Mouse (Mus musculus) forebrain, embryonic 12.5 days (tissue): ENCODE data around the gene Kansl3. TPM values are rescaled to one million over a fixed set of nuclear protein-coding genes. Genes with fewer than 3 reads are reported as not detected.
A peak's percentile ranks its signal among the peaks of the same experiment; 100 is the strongest.

Source experiments
- ATAC-seq: fragments of 200-750 bp; cut with Nextera tagmentation; 2 replicates; pipeline ENCODE4 v1.8.0; 2017; ENCODE audit warnings: moderate TSS enrichment; ENCODE audit not compliant: low FRiP score
- H3K27ac ChIP-seq: fragments of 300-500 bp; sonication (generic); 2 replicates; pipeline ENCODE4 v1.5.1; 2016; ENCODE audit warnings: mild to moderate bottlenecking
- H3K27me3 ChIP-seq: fragments of 300-500 bp; sonication (generic); 2 replicates; pipeline ENCODE4 v1.6.1; 2016; ENCODE audit warnings: mild to moderate bottlenecking
- H3K36me3 ChIP-seq: fragments of 300-500 bp; sonication (generic); replicated peaks from 2 replicates; pipeline ENCODE4 v1.6.1; 2016; ENCODE audit warnings: mild to moderate bottlenecking
- H3K4me1 ChIP-seq: fragments of 300-500 bp; sonication (generic); 2 replicates; pipeline ENCODE4 v1.6.1; 2016
- H3K4me2 ChIP-seq: fragments of 300-500 bp; sonication (generic); 2 replicates; pipeline ENCODE4 v1.6.1; 2016; ENCODE audit warnings: mild to moderate bottlenecking, moderate library complexity
- H3K4me3 ChIP-seq: fragments of 300-500 bp; sonication (generic); replicated peaks from 2 replicates; pipeline ENCODE4 v1.5.1; 2016; ENCODE audit warnings: mild to moderate bottlenecking
- H3K9ac ChIP-seq: fragments of 300-500 bp; sonication (generic); 2 replicates; pipeline ENCODE4 v1.6.1; 2016; ENCODE audit warnings: mild to moderate bottlenecking
- H3K9me3 ChIP-seq: fragments of 300-500 bp; sonication (generic); 2 replicates; pipeline ENCODE4 v1.6.1; 2016
- WGBS: fragments of 180-500 bp; shearing (Covaris S2); methylation state at CpG from one replicate; pipeline ENCODE4 v1.1.7; 2016; 5-methylcytosine and 5-hydroxymethylcytosine counted together
- polyA plus RNA-seq: library from polyadenylated mRNA; unstranded; fragments of >200 nt; fragmentation: Nextera tagmentation; extraction: Ambion mirVana; gene quantifications from 2 replicates; pipeline ENCODE4 v1.2.1, GENCODE M21; 2016

Kansl3 gene
- polyA plus RNA-seq, 1 experiment from 2014 or later: 47.2 TPM

DNA sequence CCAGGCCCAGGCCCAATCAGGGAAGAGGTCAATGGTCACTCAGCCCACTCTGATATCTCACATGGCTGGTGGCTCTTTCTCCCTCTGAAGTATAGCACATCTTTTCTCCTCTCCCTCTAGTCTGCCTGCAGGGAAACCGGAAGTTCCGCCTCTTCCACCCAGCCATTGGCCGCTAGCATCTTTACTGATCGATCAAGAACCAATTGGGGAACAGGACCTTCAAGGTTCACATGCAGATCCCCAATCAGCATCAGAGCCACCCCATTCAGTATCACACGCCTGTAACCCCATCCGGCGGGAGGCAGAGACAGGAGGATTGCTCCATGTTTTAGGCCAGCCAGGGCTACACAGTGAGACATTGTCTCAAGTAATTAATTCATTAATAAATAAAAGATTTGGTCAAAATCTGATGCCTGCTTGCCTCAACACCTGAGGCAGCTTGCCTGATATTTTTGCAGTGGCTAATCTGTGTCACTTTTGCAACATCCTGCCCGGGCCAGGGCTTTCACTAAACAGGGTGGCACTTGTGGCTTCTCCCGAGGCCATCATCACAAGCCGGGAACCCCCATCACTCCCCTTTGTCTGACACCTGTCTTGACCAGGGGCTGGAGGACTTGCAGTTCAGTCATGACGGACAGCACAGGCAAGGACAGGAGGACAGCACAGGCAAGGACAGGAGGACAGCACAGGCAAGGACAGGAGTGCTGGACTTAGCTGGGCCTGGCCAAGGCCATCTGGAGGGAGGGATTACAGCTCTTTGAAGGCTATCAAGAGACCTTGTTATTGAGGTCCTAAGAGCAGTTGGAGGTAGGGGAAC lies 53.8 kb downstream of the Kansl3 start:
- Histone ChIP-seq H3K27me3 (peaks cover 9% of the 10 kb centered on the region; the same call in 1 of the 2 replicates), H3K4me3 (no peak overlapping the region), H3K4me1 (no peaks in the 10 kb centered on the region), H3K9ac (no peak overlapping the region), H3K27ac (no peak overlapping the region), H3K4me2 (no peak overlapping the region), H3K36me3 (peaks cover under 1% of the 10 kb centered on the region; the same call in 1 of the 2 replicates), H3K9me3 (no peaks in the 10 kb centered on the region)
- ATAC-seq: peak; percentile 39; the same call in 1 of the 2 replicates
- WGBS: 89% methylated on average over 11 of the region's 11 CpGs

DNA sequence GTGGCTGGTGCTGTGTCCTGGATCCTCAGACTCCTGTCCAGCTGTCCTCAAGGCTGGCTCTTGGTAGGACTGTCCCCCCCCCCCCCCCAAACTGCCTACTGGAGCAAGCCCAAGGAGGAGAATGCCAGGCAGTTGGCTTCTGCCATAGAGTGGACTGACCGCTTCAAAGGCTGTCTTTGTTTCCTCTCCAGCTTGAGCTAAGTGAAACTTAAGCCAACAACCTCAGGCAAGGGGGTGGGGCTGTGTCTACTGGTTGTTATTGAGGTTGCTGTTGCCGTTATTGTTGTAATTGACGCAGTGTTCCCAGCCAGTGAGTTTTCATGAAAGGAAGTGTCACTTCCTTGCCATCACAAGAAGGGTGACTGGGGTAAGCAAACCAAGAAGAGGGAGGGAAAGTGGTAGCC lies 59.5 kb downstream of the Kansl3 start:
- no peak for ATAC-seq
- H3K9ac ChIP-seq: no peak overlapping the region
- no peak overlapping the region for H3K27ac ChIP-seq
- H3K36me3 ChIP-seq: no peaks in the 10 kb centered on the region
- WGBS: 10% methylated on average over 3 of the region's 3 CpGs
- H3K4me3 ChIP-seq: no peak overlapping the region
- peaks cover 18% of the 10 kb centered on the region for H3K4me1 ChIP-seq
- no peaks in the 10 kb centered on the region for H3K9me3 ChIP-seq
- peaks cover 30% of the 10 kb centered on the region for H3K27me3 ChIP-seq
- no peak overlapping the region for H3K4me2 ChIP-seq

DNA sequence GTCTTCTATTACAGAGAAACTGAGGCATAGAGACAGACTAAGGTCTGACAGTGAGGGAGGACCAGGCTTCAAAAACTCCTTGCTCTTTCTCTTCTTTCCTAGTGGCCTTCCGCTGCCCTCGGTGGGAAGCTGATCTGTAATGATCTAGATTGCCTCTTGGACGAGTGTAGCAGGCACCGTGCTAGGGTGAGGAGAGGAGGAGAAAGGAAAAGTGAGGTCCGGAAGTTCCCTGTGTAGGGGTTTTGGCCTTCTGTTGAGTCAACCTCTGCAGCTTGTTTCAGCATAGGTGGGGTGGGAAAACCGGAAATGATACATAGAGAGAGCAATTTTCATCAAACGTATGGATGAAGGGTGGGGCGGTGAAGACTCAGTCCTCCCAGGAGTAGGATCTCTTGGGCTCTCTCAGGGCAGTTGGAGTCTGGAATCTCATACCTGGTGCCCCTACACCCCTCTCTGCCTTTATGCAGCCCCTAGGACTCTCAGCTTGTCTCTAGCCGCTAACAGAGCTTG lies 60.0 kb downstream of the Kansl3 start:
- Histone ChIP-seq H3K9ac (no peak overlapping the region), H3K4me1 (peaks cover 18% of the 10 kb centered on the region), H3K36me3 (no peaks in the 10 kb centered on the region), H3K4me2 (no peak overlapping the region), H3K27ac (no peak overlapping the region), H3K9me3 (no peaks in the 10 kb centered on the region), H3K27me3 (peaks cover 35% of the 10 kb centered on the region), H3K4me3 (no peak overlapping the region)
- WGBS: 55% methylated on average over 9 of the region's 9 CpGs
- ATAC-seq: no peak

- Histone ChIP-seq H3K9me3 (no peaks in the 10 kb centered on the region), H3K4me2 (peak overlapping the region; percentile 80), H3K27me3 (peaks cover 39% of the 10 kb centered on the region), H3K27ac (no peak overlapping the region), H3K4me3 (peak overlapping the region; percentile 53), H3K4me1 (peaks cover 18% of the 10 kb centered on the region), H3K36me3 (no peaks in the 10 kb centered on the region), H3K9ac (peak overlapping the region; percentile 44)
- 5% methylated on average over 12 of the region's 12 CpGs for WGBS
- ATAC-seq: no peak
Observed at GRCm38 (mm10) chr1:36308451-36308901, 60.5 kb downstream of the Kansl3 start.

GRCm38 (mm10) chr1:36307495-36308280 lies 61.3 kb downstream of the Kansl3 start, which contains the start of gene Arid5a:
Arid5a (plus strand) TSS chr1:36307733.
- Histone ChIP-seq H3K9ac (peak within 1 kb of the TSS; percentile 44), H3K4me3 (peak within 1 kb of the TSS; percentile 53), H3K4me2 (peak within 1 kb of the TSS; percentile 80), H3K27ac (no peak within 1 kb of the TSS), H3K27me3 (peaks cover 43% of the 10 kb centered on the region), H3K36me3 (no peaks in the 10 kb centered on the region), H3K4me1 (peaks cover 24% of the 10 kb centered on the region), H3K9me3 (no peaks in the 10 kb centered on the region)
- peak; percentile 94 for ATAC-seq
- WGBS: under 1% methylated on average over 62 of the region's 65 CpGs

- Histone ChIP-seq H3K27me3 (peaks cover 46% of the 10 kb centered on the region), H3K4me3 (no peak overlapping the region), H3K4me1 (peaks cover 24% of the 10 kb centered on the region), H3K27ac (no peak overlapping the region), H3K36me3 (no peaks in the 10 kb centered on the region), H3K9me3 (no peaks in the 10 kb centered on the region), H3K9ac (no peak overlapping the region), H3K4me2 (no peak overlapping the region)
- peak; percentile 24 for ATAC-seq
- WGBS: 69% methylated on average over 7 of the region's 7 CpGs
Observed at GRCm38 (mm10) chr1:36307121-36307494, 61.9 kb downstream of the Kansl3 start.

- no peaks in the 10 kb centered on the region for H3K9me3 ChIP-seq
- H3K4me1 ChIP-seq: peaks cover 24% of the 10 kb centered on the region
- ATAC-seq: no peak
- H3K4me2 ChIP-seq: no peak overlapping the region
- no peak overlapping the region for H3K4me3 ChIP-seq
- H3K27ac ChIP-seq: no peak overlapping the region
- H3K9ac ChIP-seq: no peak overlapping the region
- WGBS: 77% methylated on average over 6 of the region's 6 CpGs
- peaks cover 56% of the 10 kb centered on the region for H3K27me3 ChIP-seq
- no peaks in the 10 kb centered on the region for H3K36me3 ChIP-seq
Observed at GRCm38 (mm10) chr1:36306120-36306519, 62.9 kb downstream of the Kansl3 start.

GRCm38 (mm10) chr1:36304764-36305163 lies 64.2 kb downstream of the Kansl3 start:
- Histone ChIP-seq H3K36me3 (no peaks in the 10 kb centered on the region), H3K4me1 (peaks cover 22% of the 10 kb centered on the region), H3K27me3 (peaks cover 57% of the 10 kb centered on the region), H3K27ac (no peak overlapping the region), H3K9me3 (no peaks in the 10 kb centered on the region), H3K4me2 (no peak overlapping the region), H3K9ac (no peak overlapping the region), H3K4me3 (no peak overlapping the region)
- WGBS: 79% methylated on average over 7 of the region's 7 CpGs
- ATAC-seq: no peak

- peak overlapping the region; percentile 47 for H3K9ac ChIP-seq
- peaks cover 55% of the 10 kb centered on the region for H3K27me3 ChIP-seq
- H3K4me3 ChIP-seq: peak overlapping the region; percentile 35
- ATAC-seq: peak; percentile 28; the same call in 1 of the 2 replicates
- H3K9me3 ChIP-seq: no peaks in the 10 kb centered on the region
- peaks cover 11% of the 10 kb centered on the region for H3K4me1 ChIP-seq
- H3K4me2 ChIP-seq: peak overlapping the region; percentile 65
- 0 out of 2 replicates have a peak overlapping the region, but pooled peaks have one; percentile 20 for H3K27ac ChIP-seq
- H3K36me3 ChIP-seq: no peaks in the 10 kb centered on the region
- WGBS: 9% methylated on average over 30 of the region's 30 CpGs
Observed at GRCm38 (mm10) chr1:36303381-36304320, 65.3 kb downstream of the Kansl3 start.

GRCm38 (mm10) chr1:36302957-36303356 lies 66.0 kb downstream of the Kansl3 start:
- H3K9me3 ChIP-seq: no peaks in the 10 kb centered on the region
- peaks cover 6% of the 10 kb centered on the region for H3K4me1 ChIP-seq
- ATAC-seq: peak; percentile 0; the same call in 1 of the 2 replicates
- H3K27ac ChIP-seq: 0 out of 2 replicates have a peak overlapping the region, but pooled peaks have one; percentile 20
- H3K27me3 ChIP-seq: peaks cover 57% of the 10 kb centered on the region
- peak overlapping the region; percentile 35 for H3K4me3 ChIP-seq
- H3K9ac ChIP-seq: peak overlapping the region; percentile 47
- 13% methylated on average over 9 of the region's 9 CpGs for WGBS
- H3K36me3 ChIP-seq: no peaks in the 10 kb centered on the region
- H3K4me2 ChIP-seq: peak overlapping the region; percentile 65

DNA sequence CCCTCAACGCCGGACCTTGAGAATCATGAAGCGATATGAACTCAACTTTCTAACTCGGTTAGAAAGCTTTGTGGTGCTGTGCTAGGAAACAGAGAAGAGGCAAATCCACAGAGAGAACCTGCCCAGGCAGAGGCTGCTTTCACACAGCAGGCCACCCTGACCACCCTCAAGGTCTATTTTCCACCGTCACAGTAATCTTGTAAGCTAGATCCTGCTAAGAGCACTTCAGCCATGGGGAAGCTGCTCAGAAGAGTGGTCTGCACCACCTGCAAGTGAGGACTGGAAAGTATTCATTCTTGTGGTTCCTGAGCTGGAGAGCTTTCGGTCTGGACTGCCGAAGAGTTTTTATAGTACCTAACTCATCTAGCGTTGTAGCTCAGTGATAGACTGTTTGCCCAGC lies 66.7 kb downstream of the Kansl3 start:
- 76% methylated on average over 8 of the region's 8 CpGs for WGBS
- peaks cover 63% of the 10 kb centered on the region for H3K27me3 ChIP-seq
- no peaks in the 10 kb centered on the region for H3K9me3 ChIP-seq
- H3K36me3 ChIP-seq: no peaks in the 10 kb centered on the region
- H3K4me1 ChIP-seq: peaks cover 6% of the 10 kb centered on the region
- no peak overlapping the region for H3K4me3 ChIP-seq
- no peak overlapping the region for H3K27ac ChIP-seq
- no peak for ATAC-seq
- H3K9ac ChIP-seq: no peak overlapping the region
- no peak overlapping the region for H3K4me2 ChIP-seq
